Mouse (Mus musculus): ENCODE results near the gene Eda. TPM values are rescaled to one million over a fixed set of nuclear protein-coding genes. Genes with fewer than 3 reads are reported as not detected.

Eda gene
- 0.25 and 0.30 TPM in 2 replicates for polyA plus RNA-seq (2012; rRNA removed)

- DNase-seq (ENCODE audit: low read depth, low spot score), result peak; percentile 3
- 14% methylated on average over 38 of the region's 49 CpGs for WGBS
Measured at GRCm38 (mm10) chrX:99975250-99975984, at the start of gene Eda. TSS of gene Eda (plus strand) at chrX:99975606.

GRCm38 (mm10) chrX:99961002-99961401, 14.4 kb upstream of the Eda start:
- 73% methylated on average over 4 of the region's 4 CpGs for WGBS
- no peak for DNase-seq (ENCODE audit: low read depth, low spot score)

- whole genome bisulfite sequencing, result 47% methylated on average over 1 of the region's 1 CpGs
- DNase-seq (ENCODE audit: low read depth, low spot score), result no peak
Measured at GRCm38 (mm10) chrX:99970111-99970510, 5.3 kb upstream of the Eda start.

- 50% methylated on average over 3 of the region's 3 CpGs for WGBS
- no peak for DNase-seq (ENCODE audit: low read depth, low spot score)
Measured at GRCm38 (mm10) chrX:99974381-99974780, 1.0 kb upstream of the Eda start.

- DNase-seq (ENCODE audit: low read depth, low spot score), result no peak
- 19% methylated on average over 5 of the region's 5 CpGs for WGBS
Measured at GRCm38 (mm10) chrX:99974803-99975202, 603 bp upstream of the Eda start.

GRCm38 (mm10) chrX:99975985-99976924, 849 bp downstream of the Eda start:
- WGBS, result 22% methylated on average over 47 of the region's 48 CpGs
- no peak for DNase-seq (ENCODE audit: low read depth, low spot score)

GRCm38 (mm10) chrX:99978354-99978753, 2.9 kb downstream of the Eda start:
- WGBS, result 66% methylated on average over 2 of the region's 2 CpGs
- DNase-seq (ENCODE audit: low read depth, low spot score), result no peak

GRCm38 (mm10) chrX:99993434-99993833, 18.0 kb downstream of the Eda start:
- WGBS, result 96% methylated on average over 1 of the region's 1 CpGs
- no peak for DNase-seq (ENCODE audit: low read depth, low spot score)

GRCm38 (mm10) chrX:99999342-99999741, 23.9 kb downstream of the Eda start:
- no peak for DNase-seq (ENCODE audit: low read depth, low spot score)
- WGBS, result 84% methylated on average over 2 of the region's 2 CpGs

- DNase-seq (ENCODE audit: low read depth, low spot score), result no peak
- WGBS, result 47% methylated on average over 1 of the region's 1 CpGs
Measured at GRCm38 (mm10) chrX:100118362-100118761, 143.0 kb downstream of the Eda start.

- no peak for DNase-seq (ENCODE audit: low read depth, low spot score)
- 25% methylated on average over 2 of the region's 2 CpGs for WGBS
Measured at GRCm38 (mm10) chrX:100195286-100195685, 219.9 kb downstream of the Eda start.

GRCm38 (mm10) chrX:100313652-100314051, 338.2 kb downstream of the Eda start:
- no peak for DNase-seq (ENCODE audit: low read depth, low spot score)

GRCm38 (mm10) chrX:100314172-100314902, 338.9 kb downstream of the Eda start:
- no peak for DNase-seq (ENCODE audit: low read depth, low spot score)

- WGBS, result 63% methylated on average over 2 of the region's 2 CpGs
- no peak for DNase-seq (ENCODE audit: low read depth, low spot score)
Measured at GRCm38 (mm10) chrX:100340687-100341086, 365.3 kb downstream of the Eda start.

GRCm38 (mm10) chrX:100344433-100344832, 369.0 kb downstream of the Eda start:
- 90% methylated on average over 2 of the region's 2 CpGs for WGBS
- DNase-seq (ENCODE audit: low read depth, low spot score), result no peak

- 68% methylated on average over 2 of the region's 2 CpGs for WGBS
- no peak for DNase-seq (ENCODE audit: low read depth, low spot score)
Measured at GRCm38 (mm10) chrX:100356974-100357373, 381.6 kb downstream of the Eda start.

GRCm38 (mm10) chrX:100389887-100390286, 414.5 kb downstream of the Eda start:
- 82% methylated on average over 1 of the region's 1 CpGs for WGBS
- no peak for DNase-seq (ENCODE audit: low read depth, low spot score)

GRCm38 (mm10) chrX:100392304-100392703, 416.9 kb downstream of the Eda start:
- WGBS, result 35% methylated on average over 6 of the region's 6 CpGs
- no peak for DNase-seq (ENCODE audit: low read depth, low spot score)

GRCm38 (mm10) chrX:100394223-100394861, 418.9 kb downstream of the Eda start:
- no peak for DNase-seq (ENCODE audit: low read depth, low spot score)
- WGBS, result 66% methylated on average over 7 of the region's 7 CpGs

- DNase-seq (ENCODE audit: low read depth, low spot score), result no peak
Measured at GRCm38 (mm10) chrX:100395026-100395425, 419.6 kb downstream of the Eda start.

More at GRCm38 (mm10) chrX:100395026-100395425, 419.6 kb downstream of the Eda start:
- WGBS, result 73% methylated on average over 8 of the region's 8 CpGs

Measured in large intestine, adult 2 months (tissue).